Mouse (Mus musculus) gastrocnemius, postnatal 4 days (tissue): ENCODE measurements around the gene Ube2l6. TPM values are rescaled to one million over a fixed set of nuclear protein-coding genes. Genes with fewer than 3 reads are reported as not detected.
A peak's percentile ranks its signal among the peaks of the same experiment; 100 is the strongest.
"Not testable (repeated sequence)": the region's sequence is repeated elsewhere in the genome, so short reads cannot be mapped to it uniquely, and the experiment has no call there.

Experiments used
- DNase-seq, 2 experiments: peaks; one replicate each; pipeline ENCODE4 v3.0.0; 2021 to 2022; ENCODE audit warnings: low spot score in 2 of 2, mixed read lengths in 2 of 2
- total RNA-seq, 2 experiments: library from RNA; stranded (reverse); gene quantifications; 2 replicates each; pipeline ENCODE4 v1.2.3; 2021

Gene Ube2l6
- total RNA-seq, 2 experiments from 2014 or later: 10.7 to 11.4 TPM

DNA sequence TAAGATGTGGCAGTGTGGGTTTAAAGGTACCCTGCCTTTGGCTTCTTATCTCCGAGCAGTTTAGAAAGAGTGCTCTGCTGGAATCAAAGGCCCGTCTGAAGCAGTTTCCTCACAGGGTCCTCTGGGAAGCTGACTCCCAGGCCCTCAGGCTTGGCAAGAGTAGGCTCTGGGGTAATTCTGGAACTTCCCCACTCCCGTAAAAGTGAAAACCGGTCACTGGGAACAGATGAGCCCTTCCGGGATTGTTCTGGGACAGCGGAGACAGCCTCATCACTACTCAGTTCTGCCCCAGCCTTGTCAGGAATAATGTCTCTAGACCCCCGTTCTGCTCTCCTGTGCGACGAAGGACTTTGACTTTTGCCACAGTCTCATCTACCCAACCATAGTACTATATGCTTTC lies 8.2 kb upstream of the Ube2l6 start:
- no peak for DNase-seq

GRCm38 (mm10) chr2:84792516-84792915 lies 6.1 kb upstream of the Ube2l6 start:
- no peak for DNase-seq

GRCm38 (mm10) chr2:84793154-84793553 lies 5.5 kb upstream of the Ube2l6 start:
- no peak for DNase-seq

DNA sequence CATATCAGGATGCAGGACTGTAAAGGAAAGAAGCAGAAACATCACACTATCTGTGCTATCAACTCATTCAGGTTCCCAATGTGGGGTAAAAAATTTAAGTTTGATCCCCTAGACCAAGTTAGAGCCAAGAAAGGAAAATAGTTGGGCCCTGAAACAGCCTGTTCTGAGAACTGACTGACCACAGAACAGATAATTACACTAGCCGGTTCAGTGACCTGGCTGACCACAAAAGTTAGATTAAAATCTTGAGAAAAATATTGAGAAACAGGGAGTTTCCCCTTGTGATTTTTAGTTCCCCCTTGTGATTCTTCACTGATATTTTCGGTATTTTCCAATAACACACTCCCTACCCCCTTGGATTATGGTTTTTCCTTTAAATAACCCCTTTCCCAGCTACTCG lies 4.8 kb upstream of the Ube2l6 start:
- no peak for DNase-seq

GRCm38 (mm10) chr2:84797833-84798492 lies 665 bp upstream of the Ube2l6 start:
- DNase-seq: peak; percentile 60 to 81

DNA sequence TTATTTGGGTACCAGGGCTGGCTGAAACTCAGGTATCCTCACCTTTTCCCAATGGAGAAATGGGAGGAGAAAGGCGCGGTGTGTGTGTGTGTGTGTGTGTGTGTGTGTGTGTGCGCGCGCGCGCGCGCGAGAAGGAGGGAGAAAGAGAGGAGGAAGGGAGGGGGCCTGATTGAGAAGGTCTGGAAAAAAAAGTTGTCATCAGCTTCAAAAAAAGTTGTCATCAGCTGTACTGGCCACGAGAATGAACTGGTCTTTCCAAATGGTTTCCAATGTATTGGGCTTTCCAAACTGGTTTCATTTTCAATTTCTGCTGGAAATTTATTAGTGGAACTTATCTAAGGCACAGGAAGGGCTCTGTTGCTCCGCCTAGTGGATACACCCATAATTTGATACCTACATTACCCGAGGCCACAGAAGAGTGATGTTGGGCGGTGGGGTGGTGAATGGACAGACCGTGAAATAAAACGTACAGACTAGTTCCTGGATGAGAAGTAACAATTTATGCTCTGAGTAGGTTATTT lies 473 bp downstream of the Ube2l6 start:
- peak in 1 of 2 experiments; percentile 64 for DNase-seq

- DNase-seq: no peak
Observed at GRCm38 (mm10) chr2:84800304-84800703, 1.7 kb downstream of the Ube2l6 start.

GRCm38 (mm10) chr2:84801223-84801622 lies 2.6 kb downstream of the Ube2l6 start:
- DNase-seq: not testable (repeated sequence)

DNA sequence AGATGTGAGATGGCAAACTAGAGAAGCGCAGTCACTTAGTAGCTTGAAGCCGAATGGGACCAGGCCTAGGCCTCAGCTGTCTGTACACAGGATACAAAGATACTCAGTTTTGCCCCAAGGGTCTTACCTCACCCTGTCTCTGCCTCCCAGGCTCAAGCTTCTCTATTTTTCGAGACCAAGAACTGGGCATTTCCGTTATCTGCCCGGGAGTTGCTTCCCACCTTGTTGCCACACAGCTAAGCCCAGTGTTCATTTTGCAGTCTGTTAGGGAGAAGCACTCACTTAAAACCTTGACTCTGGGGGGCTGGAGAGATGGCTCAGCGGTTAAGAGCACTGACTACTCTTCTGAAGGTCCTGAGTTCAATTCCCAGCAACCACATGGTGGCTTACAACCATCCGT lies 5.3 kb downstream of the Ube2l6 start:
- DNase-seq: no peak

GRCm38 (mm10) chr2:84806546-84806945 lies 7.9 kb downstream of the Ube2l6 start:
- no peak for DNase-seq

- no peak for DNase-seq
Observed at GRCm38 (mm10) chr2:84809330-84809729, 10.7 kb downstream of the Ube2l6 start.

DNA sequence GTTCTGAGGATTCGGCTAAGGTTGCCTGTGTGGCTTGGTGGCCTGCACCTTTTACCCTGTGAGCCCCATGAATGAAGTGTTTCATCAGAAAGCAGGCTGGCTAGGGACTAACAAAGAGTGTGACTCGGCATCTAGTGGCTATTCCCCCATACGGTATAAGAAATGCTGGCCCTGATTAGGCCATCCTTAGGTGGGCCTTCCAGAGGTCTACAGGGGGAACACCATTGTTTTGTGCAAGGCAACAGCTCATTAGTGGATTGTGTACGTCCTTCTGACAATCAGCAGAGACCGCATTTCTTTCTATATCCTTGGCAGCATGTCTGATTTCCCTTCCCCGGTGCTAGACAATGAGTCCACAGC lies 11.9 kb downstream of the Ube2l6 start:
- DNase-seq: no peak

DNA sequence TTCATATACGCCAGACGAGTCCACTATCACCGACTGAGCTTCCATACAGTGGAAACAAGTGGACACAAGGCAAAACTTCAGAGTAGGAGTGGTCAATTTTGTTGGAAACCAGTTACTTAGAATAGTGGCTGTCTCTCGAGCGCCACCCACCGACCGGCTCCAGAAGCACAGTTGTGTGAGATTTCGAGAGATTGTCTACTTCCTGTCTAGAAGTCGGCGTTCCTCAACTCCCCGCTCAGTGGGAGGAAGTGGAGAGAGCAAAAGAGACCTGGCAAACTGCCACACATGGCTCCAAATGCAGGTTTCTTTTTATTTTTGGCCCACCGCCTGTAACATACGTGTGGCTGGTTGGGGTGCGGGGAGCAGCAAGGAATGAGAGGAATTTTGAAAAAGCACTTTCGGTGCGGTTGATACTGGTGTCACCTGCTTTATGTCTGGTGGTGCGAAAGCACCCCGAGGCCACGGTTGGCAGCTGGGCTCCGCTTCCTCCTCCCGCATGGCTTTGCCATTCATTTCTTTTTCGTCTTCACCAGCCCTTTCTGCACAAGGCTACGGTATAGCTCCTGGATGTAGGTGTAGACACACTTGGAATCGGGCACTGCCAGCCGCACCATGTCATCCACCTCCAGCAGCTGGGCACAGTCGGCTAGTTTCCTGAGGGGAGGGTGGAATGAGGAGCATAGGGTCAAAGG lies 12.4 kb downstream of the Ube2l6 start:
- DNase-seq: peak; percentile 69 to 85

DNA sequence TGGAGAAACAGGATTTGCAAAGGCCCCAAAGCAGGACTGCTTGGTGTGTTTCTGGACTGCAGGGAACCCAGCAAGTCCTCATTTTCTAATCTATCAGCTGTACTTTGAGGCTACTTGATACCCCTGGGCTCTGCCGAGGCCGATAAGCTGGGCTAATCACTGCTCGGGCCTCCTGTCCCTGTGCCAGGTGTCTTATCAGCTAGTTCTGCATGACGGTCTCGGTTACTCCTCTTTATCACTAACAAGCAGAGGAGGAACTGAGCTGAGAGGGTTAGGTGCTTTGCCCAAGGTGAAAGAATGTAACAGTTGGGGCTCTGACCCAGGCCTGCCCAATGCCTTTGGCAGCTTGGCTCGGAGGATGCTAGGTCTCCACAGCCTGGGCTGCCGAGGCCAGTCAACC lies 13.3 kb downstream of the Ube2l6 start:
- DNase-seq: no peak

GRCm38 (mm10) chr2:84812676-84813075 lies 14.0 kb downstream of the Ube2l6 start:
- no peak for DNase-seq

- no peak for DNase-seq
Observed at GRCm38 (mm10) chr2:84819861-84820260, 21.2 kb downstream of the Ube2l6 start.

- no peak for DNase-seq
Observed at GRCm38 (mm10) chr2:84822552-84822951, 23.9 kb downstream of the Ube2l6 start, which contains the start of gene Smtnl1. Gene Smtnl1, minus strand, starts transcription at chr2:84822652.

DNA sequence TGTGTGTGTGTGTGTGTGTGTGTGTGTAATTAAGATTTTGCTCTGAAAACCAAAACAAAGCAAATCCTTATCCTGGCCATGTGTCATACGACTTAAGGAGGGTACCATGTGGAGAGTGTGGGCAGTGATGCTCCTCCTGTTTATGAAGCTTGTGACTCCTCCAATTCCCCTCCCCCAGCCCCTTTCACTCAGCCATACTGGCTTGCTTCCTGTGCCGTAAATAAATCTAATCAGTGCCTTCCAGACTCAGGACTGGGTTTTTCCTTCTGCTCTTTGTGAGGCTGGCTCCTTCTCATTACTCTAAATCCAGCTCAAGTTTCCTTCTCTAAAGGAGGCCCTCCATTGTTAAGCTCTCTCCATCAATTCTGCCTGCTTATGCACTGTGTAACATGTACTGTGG lies 24.6 kb downstream of the Ube2l6 start:
- no peak for DNase-seq

GRCm38 (mm10) chr2:84826488-84827282 lies 28.1 kb downstream of the Ube2l6 start, which contains the start of gene Timm10:
Gene Timm10, plus strand, starts transcription at chr2:84826997.
- DNase-seq: peak; percentile 60 to 79

DNA sequence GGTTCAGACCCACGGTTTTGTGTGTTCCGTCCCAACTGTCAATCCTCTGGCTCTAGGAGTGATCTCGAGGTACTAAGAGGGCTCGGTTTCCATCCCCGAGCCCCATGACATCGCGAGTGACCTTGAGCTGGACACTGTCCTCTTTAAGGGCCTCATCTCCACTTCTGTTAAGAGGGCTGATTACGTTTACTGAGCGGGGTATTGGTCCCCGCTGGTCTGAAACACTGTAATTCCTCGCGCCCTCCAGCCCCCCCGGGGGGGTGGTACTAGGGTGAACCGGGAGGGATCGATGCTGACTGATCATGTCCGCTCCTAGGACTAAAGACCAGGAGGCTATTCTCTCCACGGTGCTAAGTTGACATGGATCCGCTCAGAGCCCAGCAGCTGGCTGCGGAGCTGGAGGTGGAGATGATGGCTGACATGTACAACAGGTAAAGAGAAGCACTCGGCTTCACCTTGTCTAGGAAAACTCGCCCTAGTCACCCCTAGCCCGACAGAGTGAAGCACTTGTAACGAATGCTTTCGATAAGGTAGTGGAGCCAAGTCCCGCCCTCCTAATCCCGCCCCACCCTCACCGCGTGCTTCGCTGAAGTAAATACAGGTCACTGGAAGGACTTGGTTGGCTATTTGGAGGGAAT lies 28.8 kb downstream of the Ube2l6 start:
- DNase-seq: no peak

GRCm38 (mm10) chr2:84831666-84832391 lies 33.2 kb downstream of the Ube2l6 start:
- peak; percentile 80 to 87 for DNase-seq
